Mouse (Mus musculus): ENCODE measurements around the gene Eef1g.

GRCm38 (mm10) chr19:8942276-8942964, 24.4 kb upstream of the Eef1g start:
- TF ChIP-seq CTCF (conservative IDR thresholded peaks at IDR 0.05; ENCODE audit: low read length) = no peak
- no peak for TF ChIP-seq NANOG (IDR thresholded peaks at IDR 0.05; ENCODE audit: borderline replicate concordance, low read length)
- TF ChIP-seq POU5F1 (IDR thresholded peaks at IDR 0.05; ENCODE audit: borderline replicate concordance, low read length) = no peak
